Mouse (Mus musculus): ENCODE data around the gene Tmem237. TPM values are rescaled to one million over a fixed set of nuclear protein-coding genes. Genes with fewer than 3 reads are reported as not detected.

Tmem237 gene
- polyA plus RNA-seq, 1 experiment from 2014 or later = 16.4 TPM

DNA sequence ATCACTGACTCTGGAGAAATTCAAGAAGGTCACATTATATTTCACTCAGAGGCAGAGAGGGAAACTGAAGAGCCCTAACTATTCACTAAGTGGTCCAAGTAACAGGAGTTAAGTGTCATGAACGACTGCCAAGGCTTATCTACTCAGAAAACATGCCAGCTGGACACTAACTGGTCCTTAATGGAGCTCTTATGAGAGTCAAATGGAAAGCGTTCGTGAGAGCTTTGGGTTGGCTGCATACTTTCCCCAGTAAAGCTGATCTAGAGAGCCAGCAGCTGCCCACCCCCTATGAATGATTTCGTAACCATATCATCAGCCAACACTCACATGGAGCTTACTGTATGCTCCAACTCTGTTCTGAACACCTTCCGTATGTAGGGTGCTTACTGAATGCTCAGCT lies 14.2 kb upstream of the Tmem237 start:
- no peaks in the 10 kb centered on the region for H3K27me3 ChIP-seq (ENCODE audit: control insufficient read depth, insufficient read depth, low read length)
- H3K4me2 ChIP-seq (replicated peaks; ENCODE audit: low read depth) = no peak overlapping the region
- DNase-seq (ENCODE audit: low spot score) (no peak), ATAC-seq (ENCODE audit: low FRiP score, low TSS enrichment) (no peak)
- H3K4me3 ChIP-seq (ENCODE audit: low read depth, low read length) = no peak overlapping the region
- no peak for TF ChIP-seq CTCF (IDR thresholded peaks at IDR 0.05; ENCODE audit: low read depth)
- TF ChIP-seq EP300 (optimal IDR thresholded peaks at IDR 0.05) = no peak
- WGBS = 53% methylated on average over 5 of the region's 5 CpGs
- no peak overlapping the region for H3K27ac ChIP-seq (replicated peaks)
- H3K9ac ChIP-seq (ENCODE audit: low read length) = no peak overlapping the region
- H3K9me3 ChIP-seq (ENCODE audit: control insufficient read depth, low read length) = no peaks in the 10 kb centered on the region
- no peaks in the 10 kb centered on the region for H3K4me1 ChIP-seq (replicated peaks; ENCODE audit: control insufficient read depth, insufficient read depth)
- no peaks in the 10 kb centered on the region for H3K36me3 ChIP-seq (ENCODE audit: control insufficient read depth, insufficient read depth, low read length)

DNA sequence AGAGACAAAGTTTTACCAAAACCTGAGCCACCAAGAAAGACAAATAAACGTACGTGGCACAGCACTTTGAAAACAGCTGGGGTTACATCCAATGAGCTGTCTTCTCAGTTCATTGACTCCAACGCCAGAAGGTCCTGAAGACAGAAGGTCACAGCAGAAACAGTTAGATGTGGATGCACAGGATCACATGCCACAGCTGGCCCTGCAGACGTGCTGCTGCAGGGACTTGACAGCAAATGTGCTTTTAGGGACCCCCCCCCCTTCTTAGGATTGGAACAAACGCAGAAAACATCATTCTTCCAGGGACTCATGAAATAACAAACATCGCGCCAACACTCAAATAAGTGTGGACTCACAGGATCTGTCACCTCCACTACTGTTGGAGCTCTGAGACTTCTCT lies 8.7 kb upstream of the Tmem237 start:
- no peak overlapping the region for H3K27ac ChIP-seq (replicated peaks)
- no peak for TF ChIP-seq EP300 (optimal IDR thresholded peaks at IDR 0.05)
- no peak for TF ChIP-seq CTCF (IDR thresholded peaks at IDR 0.05; ENCODE audit: low read depth)
- no peak overlapping the region for H3K4me3 ChIP-seq (ENCODE audit: low read depth, low read length)
- 61% methylated on average over 7 of the region's 7 CpGs for WGBS
- H3K9ac ChIP-seq (ENCODE audit: low read length) = no peak overlapping the region
- H3K27me3 ChIP-seq (ENCODE audit: control insufficient read depth, insufficient read depth, low read length) = no peaks in the 10 kb centered on the region
- H3K4me1 ChIP-seq (replicated peaks; ENCODE audit: control insufficient read depth, insufficient read depth) = no peaks in the 10 kb centered on the region
- no peaks in the 10 kb centered on the region for H3K36me3 ChIP-seq (ENCODE audit: control insufficient read depth, insufficient read depth, low read length)
- no peak for ATAC-seq (ENCODE audit: low FRiP score, low TSS enrichment)
- no peak overlapping the region for H3K4me2 ChIP-seq (replicated peaks; ENCODE audit: low read depth)
- no peaks in the 10 kb centered on the region for H3K9me3 ChIP-seq (ENCODE audit: control insufficient read depth, low read length)
- no peak for DNase-seq (ENCODE audit: low spot score)

DNA sequence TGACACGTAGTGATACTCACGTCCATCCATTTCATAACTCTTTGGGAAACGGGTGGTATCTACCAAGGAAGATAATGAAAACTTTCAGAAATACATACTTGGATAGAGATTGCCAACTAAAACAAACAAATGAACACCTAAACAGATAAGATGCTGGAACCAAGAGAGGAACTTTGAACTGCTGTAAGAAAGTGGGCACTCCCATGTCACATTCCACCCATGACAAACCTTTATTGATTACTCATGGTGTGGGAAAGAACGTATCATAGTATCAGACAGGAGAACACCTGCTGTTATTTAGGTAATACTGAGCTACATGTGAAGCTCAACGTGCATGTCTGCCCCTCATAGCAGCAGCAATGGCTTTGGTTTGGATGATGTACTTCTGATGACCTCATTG lies 5.3 kb upstream of the Tmem237 start:
- Histone ChIP-seq H3K9ac (ENCODE audit: low read length) (no peak overlapping the region), H3K27ac (replicated peaks) (no peak overlapping the region), H3K4me2 (replicated peaks; ENCODE audit: low read depth) (no peak overlapping the region), H3K36me3 (ENCODE audit: control insufficient read depth, insufficient read depth, low read length) (no peaks in the 10 kb centered on the region), H3K4me3 (ENCODE audit: low read depth, low read length) (no peak overlapping the region), H3K4me1 (replicated peaks; ENCODE audit: control insufficient read depth, insufficient read depth) (no peaks in the 10 kb centered on the region; the same call in 1 of the 2 replicates), H3K27me3 (ENCODE audit: control insufficient read depth, insufficient read depth, low read length) (no peaks in the 10 kb centered on the region), H3K9me3 (ENCODE audit: control insufficient read depth, low read length) (no peaks in the 10 kb centered on the region)
- ATAC-seq (ENCODE audit: low FRiP score, low TSS enrichment) = no peak
- DNase-seq (ENCODE audit: low spot score) = no peak
- 57% methylated on average over 5 of the region's 5 CpGs for WGBS
- TF ChIP-seq CTCF (IDR thresholded peaks at IDR 0.05; ENCODE audit: low read depth) (no peak), EP300 (optimal IDR thresholded peaks at IDR 0.05) (no peak)

DNA sequence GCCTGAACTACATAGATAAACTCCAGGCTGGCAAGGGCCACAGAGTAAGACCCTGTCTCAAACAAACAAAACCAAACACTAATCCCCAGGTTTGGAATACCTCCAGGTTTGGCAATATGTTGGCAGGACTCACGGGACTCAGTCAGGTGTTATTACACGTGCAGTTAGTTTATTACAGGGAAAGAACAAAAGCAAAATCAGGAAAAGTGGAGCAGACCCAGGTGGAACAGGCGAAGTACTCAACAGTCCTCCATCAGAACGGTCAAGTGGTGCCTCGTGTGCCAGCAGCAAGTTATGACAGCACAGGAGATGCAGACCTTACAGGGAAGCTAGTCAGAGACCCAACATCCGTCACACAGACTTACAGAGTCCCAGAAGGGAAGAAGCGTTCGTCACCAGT lies 9.7 kb downstream of the Tmem237 start:
- no peak overlapping the region for H3K27ac ChIP-seq (replicated peaks)
- no peak overlapping the region for H3K4me2 ChIP-seq (replicated peaks; ENCODE audit: low read depth)
- H3K36me3 ChIP-seq (ENCODE audit: control insufficient read depth, insufficient read depth, low read length) = peaks cover 5% of the 10 kb centered on the region; the same call in 1 of the 2 replicates
- no peak overlapping the region for H3K9ac ChIP-seq (ENCODE audit: low read length)
- no peak for ATAC-seq (ENCODE audit: low FRiP score, low TSS enrichment)
- TF ChIP-seq EP300 (optimal IDR thresholded peaks at IDR 0.05) = no peak
- no peak for TF ChIP-seq CTCF (IDR thresholded peaks at IDR 0.05; ENCODE audit: low read depth)
- 64% methylated on average over 8 of the region's 8 CpGs for WGBS
- no peaks in the 10 kb centered on the region for H3K9me3 ChIP-seq (ENCODE audit: control insufficient read depth, low read length)
- DNase-seq (ENCODE audit: low spot score) = no peak
- H3K4me3 ChIP-seq (ENCODE audit: low read depth, low read length) = no peak overlapping the region
- H3K27me3 ChIP-seq (ENCODE audit: control insufficient read depth, insufficient read depth, low read length) = no peaks in the 10 kb centered on the region
- H3K4me1 ChIP-seq (replicated peaks; ENCODE audit: control insufficient read depth, insufficient read depth) = no peaks in the 10 kb centered on the region

DNA sequence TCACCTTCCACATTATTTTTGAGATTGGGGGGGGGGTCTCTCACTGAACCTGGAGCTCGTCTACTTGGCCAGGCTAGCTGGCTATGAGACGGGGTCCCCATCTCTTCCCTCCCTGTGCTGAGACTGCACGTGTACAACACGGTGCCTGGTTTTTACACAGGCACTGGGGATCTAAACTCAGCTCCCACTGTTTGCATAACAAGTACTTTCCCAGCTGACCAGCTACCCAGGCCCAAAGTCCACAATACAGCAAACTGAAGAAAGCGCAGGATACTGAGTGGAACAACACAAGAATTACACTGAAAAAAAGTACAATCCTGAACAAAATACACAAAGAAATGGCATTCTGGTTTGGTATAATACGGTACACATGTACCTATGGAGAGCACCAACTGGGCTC lies 18.1 kb downstream of the Tmem237 start:
- DNase-seq (ENCODE audit: low spot score) (no peak), ATAC-seq (ENCODE audit: low FRiP score, low TSS enrichment) (no peak)
- no peak overlapping the region for H3K27ac ChIP-seq (replicated peaks)
- H3K4me3 ChIP-seq (ENCODE audit: low read depth, low read length) = no peak overlapping the region
- TF ChIP-seq CTCF (IDR thresholded peaks at IDR 0.05; ENCODE audit: low read depth) (no peak), EP300 (optimal IDR thresholded peaks at IDR 0.05) (no peak)
- H3K4me2 ChIP-seq (replicated peaks; ENCODE audit: low read depth) = no peak overlapping the region
- no peaks in the 10 kb centered on the region for H3K9me3 ChIP-seq (ENCODE audit: control insufficient read depth, low read length)
- H3K4me1 ChIP-seq (replicated peaks; ENCODE audit: control insufficient read depth, insufficient read depth) = no peaks in the 10 kb centered on the region
- H3K36me3 ChIP-seq (ENCODE audit: control insufficient read depth, insufficient read depth, low read length) = peaks cover 7% of the 10 kb centered on the region; the same call in 1 of the 2 replicates
- H3K9ac ChIP-seq (ENCODE audit: low read length) = no peak overlapping the region
- H3K27me3 ChIP-seq (ENCODE audit: control insufficient read depth, insufficient read depth, low read length) = no peaks in the 10 kb centered on the region
- 87% methylated on average over 6 of the region's 6 CpGs for WGBS

DNA sequence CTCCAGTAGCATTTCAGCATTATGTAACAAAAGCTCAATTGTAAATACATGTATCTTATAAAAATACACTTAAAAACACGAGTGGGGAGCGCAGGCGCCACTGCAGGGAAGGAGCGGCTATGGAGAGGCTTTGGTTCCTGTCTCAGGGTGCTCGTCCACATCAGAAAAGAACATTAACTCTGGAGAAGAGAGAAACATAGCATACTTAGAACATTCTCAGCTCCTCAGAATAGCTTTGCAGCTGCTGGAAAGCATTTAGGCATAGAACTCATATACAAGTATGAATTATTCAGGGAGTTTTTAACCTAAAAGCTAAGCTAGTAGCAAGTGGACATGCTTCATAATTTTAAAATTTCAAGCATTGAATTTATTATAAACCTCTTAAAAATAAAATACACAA lies 19.2 kb downstream of the Tmem237 start:
- no peak for DNase-seq (ENCODE audit: low spot score)
- WGBS = 88% methylated on average over 5 of the region's 5 CpGs
- Histone ChIP-seq H3K4me1 (replicated peaks; ENCODE audit: control insufficient read depth, insufficient read depth) (no peaks in the 10 kb centered on the region), H3K36me3 (ENCODE audit: control insufficient read depth, insufficient read depth, low read length) (0 out of 2 replicates have a peak, but pooled peaks cover 4% of the 10 kb centered on the region), H3K4me3 (ENCODE audit: low read depth, low read length) (no peak overlapping the region), H3K27ac (replicated peaks) (no peak overlapping the region), H3K27me3 (ENCODE audit: control insufficient read depth, insufficient read depth, low read length) (no peaks in the 10 kb centered on the region), H3K4me2 (replicated peaks; ENCODE audit: low read depth) (no peak overlapping the region), H3K9me3 (ENCODE audit: control insufficient read depth, low read length) (no peaks in the 10 kb centered on the region), H3K9ac (ENCODE audit: low read length) (no peak overlapping the region)
- no peak for TF ChIP-seq CTCF (IDR thresholded peaks at IDR 0.05; ENCODE audit: low read depth)
- TF ChIP-seq EP300 (optimal IDR thresholded peaks at IDR 0.05) = no peak
- no peak for ATAC-seq (ENCODE audit: low FRiP score, low TSS enrichment)
